Mouse (Mus musculus): Measurements from ENCODE around the gene Ptgr1. TPM values are rescaled to one million over a fixed set of nuclear protein-coding genes. Genes with fewer than 3 reads are reported as not detected.
A peak's percentile ranks its signal among the peaks of the same experiment; 100 is the strongest.

Ptgr1 gene
- polyA plus RNA-seq, 1 experiment, result 3.0 TPM

DNA sequence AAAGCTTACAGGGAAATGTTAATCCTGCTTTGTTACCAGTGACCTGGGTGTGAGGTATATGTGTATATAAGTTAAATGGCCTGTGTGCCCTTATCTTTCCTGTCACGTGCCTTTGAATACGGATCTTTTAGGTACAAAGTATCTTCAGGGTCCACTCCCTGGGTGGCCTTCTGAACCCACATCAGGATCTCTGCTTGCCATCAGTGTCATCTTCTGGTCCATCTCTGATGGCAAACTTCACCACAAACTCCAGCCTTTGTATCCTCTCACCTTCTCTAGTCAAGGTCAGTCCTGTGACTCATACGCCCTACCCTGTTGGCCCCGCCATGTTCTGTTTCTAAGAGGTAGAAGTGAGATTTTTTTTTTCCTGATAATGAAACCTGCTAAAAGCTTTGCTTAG is 7.8 kb upstream of the Ptgr1 start, which contains the start of gene Dnajc25:
Dnajc25 (plus strand) TSS at position 301 of the 400 bp plus-strand sequence.
- WGBS, result 93% methylated on average over 4 of the region's 4 CpGs

DNA sequence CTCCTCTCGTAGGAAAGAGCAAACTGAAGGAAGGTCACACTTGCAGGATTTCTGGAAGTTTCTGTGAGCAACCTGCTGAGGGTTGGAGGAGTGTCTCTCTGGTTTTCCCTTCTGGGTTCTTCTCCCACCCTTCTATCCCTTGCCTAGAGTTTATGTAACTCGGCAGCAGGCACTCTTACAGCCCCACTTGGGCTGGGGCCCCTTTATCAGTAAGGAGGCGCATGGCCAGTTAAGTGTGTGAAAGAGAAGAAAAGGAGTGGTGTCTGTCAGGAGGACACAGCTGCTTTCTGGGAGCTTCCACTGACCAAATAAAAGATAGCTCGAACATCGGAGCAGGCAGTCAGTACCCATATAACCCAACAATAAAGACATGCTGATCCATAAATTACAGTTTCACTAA is 5.3 kb upstream of the Ptgr1 start:
- no peaks in the 10 kb centered on the region for H3K27me3 ChIP-seq (ENCODE audit: control insufficient read depth, insufficient read depth, low read length)
- no peaks in the 10 kb centered on the region; the same call in 1 of the 2 replicates for H3K4me1 ChIP-seq (replicated peaks; ENCODE audit: control insufficient read depth, insufficient read depth, low read length)
- no peak for DNase-seq
- 93% methylated on average over 5 of the region's 5 CpGs for WGBS
- no peak for TF ChIP-seq CTCF (IDR thresholded peaks at IDR 0.05; ENCODE audit: borderline replicate concordance, control insufficient read depth, extremely low read depth, insufficient read depth, low read length, poor library complexity)
- no peak for TF ChIP-seq POLR2A (IDR thresholded peaks at IDR 0.05; ENCODE audit: control insufficient read depth, extremely low read depth, insufficient read depth, low read length, poor library complexity)
- H3K36me3 ChIP-seq (ENCODE audit: control insufficient read depth, insufficient read depth, low read length), result no peaks in the 10 kb centered on the region
- H3K4me3 ChIP-seq (ENCODE audit: control insufficient read depth, insufficient read depth, low read length), result no peak overlapping the region
- no peak overlapping the region for H3K27ac ChIP-seq (ENCODE audit: control insufficient read depth, insufficient read depth, low read length)

More for the DNA sequence above, 7.8 kb upstream of the Ptgr1 start, which contains the start of gene Dnajc25:
- Histone ChIP-seq H3K4me1 (replicated peaks; ENCODE audit: control insufficient read depth, insufficient read depth, low read length) (no peaks in the 10 kb centered on the region), H3K4me3 (ENCODE audit: control insufficient read depth, insufficient read depth, low read length) (no peak within 1 kb of the TSS), H3K36me3 (ENCODE audit: control insufficient read depth, insufficient read depth, low read length) (no peaks in the 10 kb centered on the region), H3K27me3 (ENCODE audit: control insufficient read depth, insufficient read depth, low read length) (no peaks in the 10 kb centered on the region), H3K27ac (ENCODE audit: control insufficient read depth, insufficient read depth, low read length) (no peak within 1 kb of the TSS)
- no peak for DNase-seq
- TF ChIP-seq POLR2A (IDR thresholded peaks at IDR 0.05; ENCODE audit: control insufficient read depth, extremely low read depth, insufficient read depth, low read length, poor library complexity) (no peak), CTCF (IDR thresholded peaks at IDR 0.05; ENCODE audit: borderline replicate concordance, control insufficient read depth, extremely low read depth, insufficient read depth, low read length, poor library complexity) (no peak)

DNA sequence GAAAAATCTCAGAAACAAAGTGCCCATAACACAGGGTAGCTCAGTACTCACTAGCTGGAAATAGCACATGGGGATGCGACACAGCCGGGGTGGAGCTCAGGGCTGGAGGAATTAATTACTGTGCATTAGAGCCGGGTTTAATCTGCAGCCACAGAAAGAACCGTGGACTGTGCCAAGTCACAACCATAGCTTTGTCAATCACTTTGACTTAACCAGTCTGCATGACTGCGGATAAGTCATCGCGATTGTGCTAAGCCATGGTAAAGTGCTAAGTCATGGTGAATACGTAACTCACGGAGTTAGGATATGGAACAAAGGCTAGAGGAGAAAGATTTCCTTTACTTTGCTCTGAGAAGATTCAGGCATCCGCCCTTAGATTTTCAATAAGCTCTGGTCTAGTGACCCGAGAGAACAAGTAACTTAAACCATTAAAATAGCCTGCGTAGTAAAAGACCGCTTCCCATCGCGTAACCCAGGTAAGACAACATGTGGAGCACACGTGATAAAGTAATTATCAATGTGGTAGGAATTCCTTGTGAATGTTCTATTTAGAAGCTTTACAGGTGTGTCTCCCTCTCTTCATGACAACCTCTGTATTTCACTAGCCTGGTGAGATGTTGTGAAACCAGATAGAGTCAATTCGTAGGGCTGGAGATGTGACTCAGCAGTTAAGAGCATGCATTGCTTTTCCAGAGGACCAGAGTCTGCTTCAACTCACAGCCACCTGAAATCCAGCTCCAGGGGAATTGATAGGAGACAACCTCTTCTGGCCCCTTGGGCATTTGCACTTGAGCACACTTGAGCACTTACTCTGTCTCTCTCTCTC is 3.9 kb upstream of the Ptgr1 start:
- no peaks in the 10 kb centered on the region for H3K36me3 ChIP-seq (ENCODE audit: control insufficient read depth, insufficient read depth, low read length)
- peaks cover 6% of the 10 kb centered on the region for H3K4me1 ChIP-seq (replicated peaks; ENCODE audit: control insufficient read depth, insufficient read depth, low read length)
- no peaks in the 10 kb centered on the region for H3K27me3 ChIP-seq (ENCODE audit: control insufficient read depth, insufficient read depth, low read length)
- no peak for DNase-seq
- WGBS, result 91% methylated on average over 17 of the region's 17 CpGs
- TF ChIP-seq CTCF (IDR thresholded peaks at IDR 0.05; ENCODE audit: borderline replicate concordance, control insufficient read depth, extremely low read depth, insufficient read depth, low read length, poor library complexity) (no peak), POLR2A (IDR thresholded peaks at IDR 0.05; ENCODE audit: control insufficient read depth, extremely low read depth, insufficient read depth, low read length, poor library complexity) (no peak)
- H3K4me3 ChIP-seq (ENCODE audit: control insufficient read depth, insufficient read depth, low read length), result no peak overlapping the region
- H3K27ac ChIP-seq (ENCODE audit: control insufficient read depth, insufficient read depth, low read length), result no peak overlapping the region

DNA sequence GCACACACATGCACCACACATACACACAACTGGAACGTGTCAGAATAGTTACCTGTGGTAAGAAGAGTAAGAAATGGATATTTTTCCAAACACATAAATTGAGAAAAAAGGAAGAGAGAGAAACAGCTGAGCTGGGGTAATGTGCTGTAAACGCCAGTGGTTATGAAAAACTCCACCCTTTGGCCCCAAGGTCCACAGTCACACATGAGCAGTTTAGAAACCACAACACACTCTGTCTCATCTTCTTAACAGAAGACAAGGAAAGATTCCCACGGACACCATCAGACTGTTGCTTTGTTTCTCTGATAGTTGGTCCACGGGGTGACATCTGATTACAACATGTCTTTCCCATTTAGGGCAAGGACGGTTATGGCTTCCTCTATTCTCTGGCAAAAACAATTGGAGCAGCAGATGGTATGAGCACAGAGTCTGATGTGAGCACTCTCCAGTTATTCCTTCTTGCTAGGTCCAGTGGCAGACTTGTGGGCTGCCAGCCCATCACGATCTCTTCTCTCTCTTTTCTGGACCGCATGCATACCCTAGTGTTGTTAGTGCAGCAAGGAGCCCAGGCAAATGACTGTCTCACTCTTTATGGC is 2.5 kb upstream of the Ptgr1 start:
- Histone ChIP-seq H3K27me3 (ENCODE audit: control insufficient read depth, insufficient read depth, low read length) (no peaks in the 10 kb centered on the region), H3K27ac (ENCODE audit: control insufficient read depth, insufficient read depth, low read length) (no peak overlapping the region), H3K4me1 (replicated peaks; ENCODE audit: control insufficient read depth, insufficient read depth, low read length) (peaks cover 6% of the 10 kb centered on the region), H3K4me3 (ENCODE audit: control insufficient read depth, insufficient read depth, low read length) (no peak overlapping the region), H3K36me3 (ENCODE audit: control insufficient read depth, insufficient read depth, low read length) (no peaks in the 10 kb centered on the region)
- no peak for DNase-seq
- no peak for TF ChIP-seq CTCF (IDR thresholded peaks at IDR 0.05; ENCODE audit: borderline replicate concordance, control insufficient read depth, extremely low read depth, insufficient read depth, low read length, poor library complexity)
- no peak for TF ChIP-seq POLR2A (IDR thresholded peaks at IDR 0.05; ENCODE audit: control insufficient read depth, extremely low read depth, insufficient read depth, low read length, poor library complexity)
- 50% methylated on average over 7 of the region's 7 CpGs for WGBS

DNA sequence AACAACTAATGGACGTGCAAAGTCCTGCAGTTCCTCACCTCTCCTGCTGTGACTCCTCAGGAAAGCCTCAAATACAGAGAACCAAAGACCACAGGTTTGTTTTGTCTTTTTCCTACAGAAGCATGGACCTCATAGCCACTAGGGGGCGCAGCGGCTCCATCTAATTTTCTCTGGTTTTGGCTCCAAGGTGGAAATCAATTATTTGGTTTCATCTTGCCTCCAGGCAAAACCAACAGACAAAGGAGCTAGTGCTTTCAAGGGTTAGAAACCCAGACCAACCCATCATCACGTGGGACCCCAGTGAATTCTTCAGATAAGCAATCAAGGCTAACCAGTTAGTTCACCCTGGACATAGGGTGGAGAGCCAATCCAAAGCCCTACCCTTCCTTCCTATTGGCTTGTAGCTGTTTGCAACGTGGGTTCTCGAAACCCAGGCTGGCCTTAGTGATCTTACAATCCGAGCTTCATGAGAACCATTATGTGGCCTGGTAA is 1.7 kb downstream of the Ptgr1 start:
- WGBS, result 15% methylated on average over 7 of the region's 7 CpGs
- TF ChIP-seq CTCF (IDR thresholded peaks at IDR 0.05; ENCODE audit: borderline replicate concordance, control insufficient read depth, extremely low read depth, insufficient read depth, low read length, poor library complexity), result no peak
- TF ChIP-seq POLR2A (IDR thresholded peaks at IDR 0.05; ENCODE audit: control insufficient read depth, extremely low read depth, insufficient read depth, low read length, poor library complexity), result no peak
- peak; percentile 84 for DNase-seq
- peaks cover 6% of the 10 kb centered on the region for H3K4me1 ChIP-seq (replicated peaks; ENCODE audit: control insufficient read depth, insufficient read depth, low read length)
- H3K27me3 ChIP-seq (ENCODE audit: control insufficient read depth, insufficient read depth, low read length), result no peaks in the 10 kb centered on the region
- H3K36me3 ChIP-seq (ENCODE audit: control insufficient read depth, insufficient read depth, low read length), result no peaks in the 10 kb centered on the region
- no peak overlapping the region for H3K27ac ChIP-seq (ENCODE audit: control insufficient read depth, insufficient read depth, low read length)
- H3K4me3 ChIP-seq (ENCODE audit: control insufficient read depth, insufficient read depth, low read length), result no peak overlapping the region

DNA sequence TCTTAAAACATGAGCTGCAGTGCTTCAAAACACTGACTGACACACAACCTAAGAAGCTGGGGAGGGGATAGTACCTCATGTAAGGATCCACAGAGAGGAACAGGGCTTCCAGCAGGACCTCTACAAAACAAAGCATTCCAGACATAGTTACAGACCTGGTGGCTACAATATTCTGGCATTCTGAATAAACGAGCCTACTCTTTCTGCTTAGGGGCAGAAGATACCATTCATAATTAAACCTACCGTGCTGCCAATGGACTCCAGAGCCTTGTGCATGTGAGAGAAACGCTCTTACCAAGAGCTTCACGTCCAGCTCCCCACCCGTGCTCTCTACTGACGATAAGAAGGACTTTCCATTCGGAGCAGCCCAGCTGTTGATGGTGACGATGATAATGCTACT is 4.1 kb downstream of the Ptgr1 start:
- no peak overlapping the region for H3K4me3 ChIP-seq (ENCODE audit: control insufficient read depth, insufficient read depth, low read length)
- WGBS, result 97% methylated on average over 8 of the region's 8 CpGs
- no peak overlapping the region for H3K27ac ChIP-seq (ENCODE audit: control insufficient read depth, insufficient read depth, low read length)
- no peaks in the 10 kb centered on the region for H3K36me3 ChIP-seq (ENCODE audit: control insufficient read depth, insufficient read depth, low read length)
- no peak for TF ChIP-seq POLR2A (IDR thresholded peaks at IDR 0.05; ENCODE audit: control insufficient read depth, extremely low read depth, insufficient read depth, low read length, poor library complexity)
- no peak for DNase-seq
- peaks cover 6% of the 10 kb centered on the region for H3K4me1 ChIP-seq (replicated peaks; ENCODE audit: control insufficient read depth, insufficient read depth, low read length)
- H3K27me3 ChIP-seq (ENCODE audit: control insufficient read depth, insufficient read depth, low read length), result no peaks in the 10 kb centered on the region
